Mouse (Mus musculus) midbrain, embryonic 15.5 days (tissue): ENCODE data around the gene Ric8b. TPM values are rescaled to one million over a fixed set of nuclear protein-coding genes. Genes with fewer than 3 reads are reported as not detected.

Experiments
- ATAC-seq: fragments of 200-750 bp; cut with Nextera tagmentation; replicated peaks from 2 replicates; pipeline ENCODE4 v1.8.0; 2017; ENCODE audit warnings: moderate TSS enrichment
- H3K27ac ChIP-seq: fragments of 300-500 bp; sonication (generic); 2 replicates; pipeline ENCODE4 v1.5.1; 2015; ENCODE audit warnings: mild to moderate bottlenecking, inconsistent platforms
- H3K27me3 ChIP-seq: fragments of 300-500 bp; sonication (generic); replicated peaks from 2 replicates; pipeline ENCODE4 v1.6.1; 2015; ENCODE audit warnings: inconsistent platforms
- H3K36me3 ChIP-seq: fragments of 300-500 bp; sonication (generic); replicated peaks from 2 replicates; pipeline ENCODE4 v1.6.1; 2015; ENCODE audit warnings: inconsistent platforms
- H3K4me1 ChIP-seq: fragments of 300-500 bp; sonication (generic); 2 replicates; pipeline ENCODE4 v1.6.1; 2015; ENCODE audit warnings: inconsistent platforms
- H3K4me2 ChIP-seq: fragments of 300-500 bp; sonication (generic); 2 replicates; pipeline ENCODE4 v1.6.1; 2015; ENCODE audit warnings: inconsistent platforms, mild to moderate bottlenecking, moderate library complexity
- H3K4me3 ChIP-seq: fragments of 300-500 bp; sonication (generic); 2 replicates; pipeline ENCODE4 v1.5.1; 2015; ENCODE audit warnings: mild to moderate bottlenecking, inconsistent platforms
- H3K9ac ChIP-seq: fragments of 300-500 bp; sonication (generic); 2 replicates; pipeline ENCODE4 v1.6.1; 2015; ENCODE audit warnings: mild to moderate bottlenecking, inconsistent platforms
- H3K9me3 ChIP-seq: fragments of 300-500 bp; sonication (generic); 2 replicates; pipeline ENCODE4 v1.6.1; 2016; ENCODE audit warnings: inconsistent platforms
- WGBS: fragments of 180-500 bp; shearing (Covaris S2); methylation state at CpG from one replicate; pipeline ENCODE4 v1.1.7; 2015; ENCODE audit warnings: mixed read lengths; 5-methylcytosine and 5-hydroxymethylcytosine counted together
- polyA plus RNA-seq: library from polyadenylated mRNA; unstranded; fragments of >200 nt; fragmentation: Nextera tagmentation; extraction: Ambion mirVana; gene quantifications from 2 replicates; pipeline ENCODE4 v1.2.1, GENCODE M21; 2015

Ric8b gene
- 48.3 and 51.8 TPM in 2 replicates for polyA plus RNA-seq

DNA sequence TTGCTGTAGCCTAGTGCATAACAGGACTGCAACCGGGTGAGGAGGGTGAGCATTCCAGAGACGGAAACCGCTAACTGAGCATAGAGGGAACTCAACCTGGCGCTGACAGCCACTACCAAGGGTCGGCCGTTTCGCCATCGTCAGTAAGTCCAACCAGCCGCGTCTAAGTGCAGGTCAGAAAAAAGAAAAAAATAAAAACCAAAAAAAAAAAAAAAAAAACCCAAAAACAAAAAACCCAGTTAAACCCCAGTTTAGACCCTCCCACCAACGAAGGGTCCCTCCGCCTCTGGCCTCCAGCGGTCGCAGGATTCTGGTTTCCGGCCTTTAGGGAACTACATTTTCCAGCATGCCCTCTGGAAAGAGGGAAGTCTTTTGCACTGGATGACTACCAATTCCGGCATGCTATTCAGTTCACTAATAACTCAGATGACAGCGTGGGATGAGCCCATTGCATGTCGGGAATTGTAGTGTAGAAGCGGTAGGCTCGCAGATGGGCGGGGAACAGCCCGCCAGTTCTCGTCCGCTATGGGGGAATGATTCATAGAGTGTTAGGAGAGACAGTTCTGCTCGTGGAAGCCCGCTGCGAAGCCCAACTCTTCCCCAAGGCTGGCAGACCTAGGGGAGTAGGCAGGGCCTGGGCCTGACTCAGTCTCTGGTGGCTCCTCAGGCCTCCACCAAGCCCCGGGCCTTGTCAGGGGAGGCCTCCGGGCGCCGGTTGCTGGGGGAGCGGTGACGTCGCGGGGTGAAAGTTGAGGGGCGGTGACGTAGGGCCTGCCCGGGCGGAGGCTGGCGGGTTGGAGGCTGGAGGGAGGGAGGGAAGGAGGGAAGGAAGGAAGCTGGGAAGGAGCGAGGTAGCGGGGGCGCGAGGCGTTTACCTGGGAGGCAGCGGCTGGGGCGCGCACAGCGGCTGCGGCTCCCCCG lies at the start of gene Ric8b:
Gene Ric8b (plus strand): TSS at position 807 of the 921 bp plus-strand sequence.
- ATAC-seq: peak; percentile 97
- Histone ChIP-seq H3K27ac (peak within 1 kb of the TSS; percentile 100), H3K4me1 (peaks cover 27% of the 10 kb centered on the region), H3K9me3 (no peaks in the 10 kb centered on the region), H3K27me3 (no peaks in the 10 kb centered on the region), H3K4me3 (peak within 1 kb of the TSS; percentile 82), H3K36me3 (no peaks in the 10 kb centered on the region), H3K9ac (peak within 1 kb of the TSS; percentile 89), H3K4me2 (peak within 1 kb of the TSS; percentile 59)
- under 1% methylated on average over 50 of the region's 51 CpGs for WGBS

GRCm38 (mm10) chr10:84871285-84871684 lies 46.1 kb upstream of the Ric8b start:
- peaks cover 5% of the 10 kb centered on the region; the same call in 1 of the 2 replicates for H3K4me1 ChIP-seq
- H3K9ac ChIP-seq: no peak overlapping the region
- peak; percentile 74; the same call in 1 of the 2 replicates for ATAC-seq
- no peaks in the 10 kb centered on the region for H3K36me3 ChIP-seq
- no peak overlapping the region for H3K4me3 ChIP-seq
- no peak overlapping the region; the same call in 1 of the 2 replicates for H3K4me2 ChIP-seq
- no peaks in the 10 kb centered on the region for H3K9me3 ChIP-seq
- H3K27ac ChIP-seq: no peak overlapping the region
- H3K27me3 ChIP-seq: no peaks in the 10 kb centered on the region
- WGBS: 23% methylated on average over 12 of the region's 12 CpGs

GRCm38 (mm10) chr10:84871921-84872320 lies 45.5 kb upstream of the Ric8b start:
- 69% methylated on average over 4 of the region's 4 CpGs for WGBS
- peaks cover 5% of the 10 kb centered on the region; the same call in 1 of the 2 replicates for H3K4me1 ChIP-seq
- H3K9me3 ChIP-seq: no peaks in the 10 kb centered on the region
- no peak for ATAC-seq
- H3K4me2 ChIP-seq: no peak overlapping the region
- H3K4me3 ChIP-seq: no peak overlapping the region
- no peak overlapping the region for H3K27ac ChIP-seq
- H3K36me3 ChIP-seq: no peaks in the 10 kb centered on the region
- H3K9ac ChIP-seq: no peak overlapping the region
- no peaks in the 10 kb centered on the region for H3K27me3 ChIP-seq

GRCm38 (mm10) chr10:84879823-84880571 lies 37.4 kb upstream of the Ric8b start:
- H3K27me3 ChIP-seq: no peaks in the 10 kb centered on the region
- no peak overlapping the region for H3K4me3 ChIP-seq
- no peak overlapping the region for H3K27ac ChIP-seq
- no peaks in the 10 kb centered on the region for H3K36me3 ChIP-seq
- no peak for ATAC-seq
- H3K9ac ChIP-seq: no peak overlapping the region
- no peak overlapping the region for H3K4me2 ChIP-seq
- 52% methylated on average over 9 of the region's 9 CpGs for WGBS
- H3K9me3 ChIP-seq: no peaks in the 10 kb centered on the region
- 0 out of 2 replicates have a peak, but pooled peaks cover 3% of the 10 kb centered on the region for H3K4me1 ChIP-seq

DNA sequence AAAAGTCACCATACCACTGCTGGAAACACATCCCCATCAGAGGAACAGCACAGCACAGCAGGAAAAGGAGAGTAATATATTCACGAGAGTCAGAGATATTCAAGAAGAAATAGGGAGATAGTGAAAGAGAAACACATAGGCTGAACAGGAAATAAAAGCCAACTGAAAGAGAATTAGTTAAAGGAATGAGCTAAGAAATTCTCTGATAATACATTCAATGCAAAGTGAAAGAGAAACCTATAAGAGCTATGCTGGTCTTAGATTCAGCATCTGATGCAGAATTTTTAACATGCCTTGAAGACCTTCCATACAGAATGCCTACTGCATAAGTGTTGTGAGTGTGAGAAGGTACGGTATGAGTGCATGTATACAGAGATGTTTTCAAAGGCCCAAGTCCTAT lies 34.9 kb upstream of the Ric8b start:
- no peak overlapping the region for H3K27ac ChIP-seq
- H3K4me3 ChIP-seq: no peak overlapping the region
- WGBS: 93% methylated on average over 2 of the region's 2 CpGs
- H3K9me3 ChIP-seq: no peaks in the 10 kb centered on the region
- 0 out of 2 replicates have a peak, but pooled peaks cover 3% of the 10 kb centered on the region for H3K4me1 ChIP-seq
- H3K9ac ChIP-seq: no peak overlapping the region
- H3K36me3 ChIP-seq: no peaks in the 10 kb centered on the region
- ATAC-seq: no peak
- H3K4me2 ChIP-seq: no peak overlapping the region
- no peaks in the 10 kb centered on the region for H3K27me3 ChIP-seq

GRCm38 (mm10) chr10:84885341-84885884 lies 32.0 kb upstream of the Ric8b start:
- H3K4me3 ChIP-seq: no peak overlapping the region
- no peak overlapping the region for H3K27ac ChIP-seq
- no peaks in the 10 kb centered on the region for H3K9me3 ChIP-seq
- no peak overlapping the region for H3K9ac ChIP-seq
- H3K4me1 ChIP-seq: peaks cover 9% of the 10 kb centered on the region; the same call in 1 of the 2 replicates
- ATAC-seq: no peak
- WGBS: 82% methylated on average over 5 of the region's 5 CpGs
- no peaks in the 10 kb centered on the region for H3K27me3 ChIP-seq
- H3K4me2 ChIP-seq: no peak overlapping the region
- no peaks in the 10 kb centered on the region for H3K36me3 ChIP-seq

DNA sequence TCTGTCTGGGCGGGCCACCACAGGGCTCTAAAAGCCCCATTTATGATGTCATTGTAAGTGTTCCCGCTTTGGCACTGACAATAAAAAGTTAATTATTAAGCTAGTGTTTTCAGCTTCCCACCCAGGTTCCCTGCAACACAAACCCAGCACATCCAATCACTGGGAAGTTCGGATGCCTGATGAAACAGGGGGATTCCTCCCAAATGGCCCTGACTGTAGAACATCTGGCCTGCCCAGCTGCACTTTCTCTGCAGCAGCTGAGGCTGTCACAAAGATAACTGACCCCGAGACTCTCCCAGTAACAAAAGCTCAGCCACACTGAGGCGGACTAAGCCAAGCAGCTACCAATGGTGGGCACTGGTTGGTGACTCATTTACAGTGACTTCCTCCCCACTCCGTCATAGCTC lies 31.2 kb upstream of the Ric8b start:
- Histone ChIP-seq H3K9me3 (no peaks in the 10 kb centered on the region), H3K4me2 (no peak overlapping the region), H3K4me1 (peaks cover 9% of the 10 kb centered on the region; the same call in 1 of the 2 replicates), H3K27ac (no peak overlapping the region), H3K9ac (no peak overlapping the region), H3K27me3 (no peaks in the 10 kb centered on the region), H3K36me3 (no peaks in the 10 kb centered on the region), H3K4me3 (no peak overlapping the region)
- WGBS: 63% methylated on average over 6 of the region's 6 CpGs
- no peak for ATAC-seq

- Histone ChIP-seq H3K9ac (no peak overlapping the region), H3K36me3 (no peaks in the 10 kb centered on the region), H3K9me3 (no peaks in the 10 kb centered on the region), H3K27ac (no peak overlapping the region), H3K4me3 (no peak overlapping the region), H3K27me3 (no peaks in the 10 kb centered on the region), H3K4me2 (no peak overlapping the region), H3K4me1 (peaks cover 9% of the 10 kb centered on the region; the same call in 1 of the 2 replicates)
- whole genome bisulfite sequencing: 89% methylated on average over 8 of the region's 8 CpGs
- no peak for ATAC-seq
Observed at GRCm38 (mm10) chr10:84886785-84887184, 30.6 kb upstream of the Ric8b start.

DNA sequence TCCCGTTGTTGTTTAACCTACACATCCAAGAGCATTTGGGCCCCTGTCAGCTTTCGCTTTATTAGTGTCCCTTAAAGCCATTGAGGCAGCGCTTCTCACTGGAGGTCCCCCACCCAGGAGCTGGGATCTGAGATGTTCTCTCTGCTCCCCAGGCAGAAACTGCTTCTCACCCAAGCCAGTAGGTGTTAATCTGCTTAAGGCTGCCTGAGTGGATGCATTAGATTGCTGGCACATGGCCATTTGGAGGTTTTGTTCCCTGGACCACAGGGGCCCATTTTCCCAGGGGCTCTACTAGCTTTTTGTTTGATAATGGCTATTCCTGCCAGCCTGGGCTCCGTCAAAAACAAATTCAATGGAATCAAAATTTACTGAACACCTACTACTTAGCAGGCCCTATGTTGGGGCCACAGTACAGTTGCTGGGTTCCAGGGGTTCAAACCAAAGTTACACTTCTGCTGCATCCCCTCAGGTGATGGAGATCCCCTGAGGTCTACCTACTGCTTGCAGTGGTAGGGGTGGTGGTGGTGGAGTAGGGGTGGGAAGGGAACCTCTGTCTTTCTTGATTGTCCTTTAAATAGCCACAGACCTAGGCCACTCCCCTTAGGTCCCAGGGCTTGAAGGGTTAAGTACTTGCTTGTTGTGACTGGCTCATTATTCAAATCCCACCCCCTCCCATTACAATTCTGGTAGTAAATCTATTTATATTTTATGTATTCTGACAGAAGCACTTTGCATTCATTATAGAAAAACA lies 28.1 kb upstream of the Ric8b start:
- Histone ChIP-seq H3K9me3 (no peaks in the 10 kb centered on the region), H3K9ac (no peak overlapping the region), H3K4me1 (peaks cover 9% of the 10 kb centered on the region; the same call in 1 of the 2 replicates), H3K27ac (no peak overlapping the region), H3K36me3 (no peaks in the 10 kb centered on the region), H3K4me2 (no peak overlapping the region), H3K27me3 (no peaks in the 10 kb centered on the region), H3K4me3 (no peak overlapping the region)
- 28% methylated on average over 4 of the region's 4 CpGs for WGBS
- 0 out of 2 replicates have a peak, but pooled peaks have one; percentile 56 for ATAC-seq

- no peak overlapping the region for H3K4me3 ChIP-seq
- H3K4me2 ChIP-seq: no peak overlapping the region
- WGBS: 90% methylated on average over 10 of the region's 10 CpGs
- no peak for ATAC-seq
- no peaks in the 10 kb centered on the region for H3K36me3 ChIP-seq
- no peak overlapping the region for H3K27ac ChIP-seq
- H3K27me3 ChIP-seq: no peaks in the 10 kb centered on the region
- no peak overlapping the region for H3K9ac ChIP-seq
- no peaks in the 10 kb centered on the region for H3K9me3 ChIP-seq
- no peaks in the 10 kb centered on the region for H3K4me1 ChIP-seq
Observed at GRCm38 (mm10) chr10:84895810-84896358, 21.5 kb upstream of the Ric8b start.
